Mouse (Mus musculus) gastrocnemius, postnatal 4 days (tissue): ENCODE measurements at regions not wholly inside any gene's neighbourhood (a gene's known extent, or its start where the extent isn't known, plus 50 kb on each side); places are given as distances from the start of the nearest gene placed in this dataset.

Experiments
- DNase-seq, 2 experiments: peaks; one replicate each; pipeline ENCODE4 v3.0.0; 2021 to 2022; ENCODE audit warnings: low spot score in 2 of 2, mixed read lengths in 2 of 2

DNA sequence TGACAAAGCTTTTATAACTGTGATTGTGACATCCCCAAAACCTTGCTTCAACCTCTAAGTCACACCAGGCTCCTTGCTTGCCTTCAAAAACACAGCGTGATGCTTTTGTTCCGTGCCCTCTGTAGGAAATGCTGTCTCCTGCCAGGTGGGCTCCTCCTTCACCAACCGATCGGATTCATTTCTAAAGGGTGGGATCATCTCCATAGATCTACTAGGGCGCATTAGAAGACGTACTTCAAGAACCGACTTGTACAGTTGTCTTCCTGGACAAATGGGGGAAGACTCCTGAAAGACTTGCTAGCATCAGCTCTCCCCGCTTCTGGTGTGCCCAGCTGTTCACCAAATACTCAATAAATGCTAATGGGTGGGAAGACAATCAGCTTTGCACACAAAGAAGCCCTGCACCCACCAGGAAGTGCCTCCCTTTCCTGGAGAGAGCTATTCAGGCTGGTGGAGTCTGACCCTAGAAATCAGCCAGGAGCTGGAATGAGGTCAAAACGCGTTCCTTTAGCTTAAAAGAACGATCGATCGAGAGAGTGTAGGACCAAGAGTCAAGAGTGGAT lies 53.0 kb downstream of the Hoxa1 start:
- no peak for DNase-seq

DNA sequence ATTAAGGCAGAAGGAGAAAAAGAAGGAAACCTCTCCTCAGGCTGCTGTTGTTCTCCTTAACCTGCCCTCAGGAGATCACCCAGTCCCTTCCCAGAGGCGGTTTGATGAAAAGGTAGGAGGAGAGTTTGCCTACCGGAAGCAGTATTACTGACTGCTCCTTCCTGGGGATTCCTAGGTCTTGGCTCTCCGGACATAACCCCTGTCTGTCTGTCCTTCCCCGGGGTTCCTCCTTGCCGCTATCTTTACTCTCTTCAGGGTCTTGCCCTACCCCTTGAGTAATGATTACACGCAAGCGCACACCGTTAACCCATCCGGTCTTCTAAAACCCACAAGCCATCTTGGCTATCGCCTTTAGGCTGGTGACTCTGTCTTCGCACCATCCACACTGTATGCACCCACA lies 54.0 kb downstream of the Hoxa1 start:
- DNase-seq = no peak

DNA sequence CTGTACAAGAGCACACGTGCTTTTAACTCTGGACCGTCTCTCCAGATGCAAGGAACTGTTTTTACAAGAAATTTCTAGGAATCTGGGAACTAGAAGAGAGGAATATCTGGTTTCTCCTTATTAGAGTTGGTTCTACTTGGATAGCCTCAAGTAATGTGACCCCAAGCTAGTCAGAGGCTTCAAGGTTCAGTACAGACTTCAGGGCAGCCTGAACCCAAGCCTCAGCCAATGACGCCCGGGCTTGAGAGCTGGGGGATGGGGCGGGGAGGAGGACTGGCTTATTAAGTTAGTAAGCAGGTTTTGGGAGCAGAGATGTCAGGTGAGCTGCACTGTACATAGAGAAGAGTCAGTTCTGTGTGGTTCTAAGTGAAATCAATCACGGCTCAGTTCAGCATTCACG lies 54.5 kb downstream of the Hoxa1 start:
- no peak for DNase-seq

DNA sequence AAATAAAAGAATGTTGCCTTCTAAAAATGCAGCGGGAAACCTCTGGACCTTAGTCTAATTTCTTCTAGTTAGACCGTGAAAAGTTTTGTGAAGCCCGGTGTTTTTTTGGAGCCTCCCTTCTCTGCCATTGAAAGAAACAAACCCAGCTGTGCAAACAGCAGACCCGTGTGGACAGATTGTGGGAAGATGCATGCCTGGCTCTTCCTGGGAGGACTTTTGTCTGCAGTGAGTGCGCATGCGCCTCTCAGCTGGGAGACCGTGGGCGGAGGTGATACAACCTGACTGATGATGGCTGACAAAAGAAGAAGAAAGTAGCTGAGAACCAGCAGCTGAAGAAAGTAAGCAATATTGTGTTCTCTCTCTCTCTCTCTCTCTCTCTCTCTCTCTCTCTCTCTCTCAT lies 55.4 kb downstream of the Hoxa1 start:
- DNase-seq = no peak

DNA sequence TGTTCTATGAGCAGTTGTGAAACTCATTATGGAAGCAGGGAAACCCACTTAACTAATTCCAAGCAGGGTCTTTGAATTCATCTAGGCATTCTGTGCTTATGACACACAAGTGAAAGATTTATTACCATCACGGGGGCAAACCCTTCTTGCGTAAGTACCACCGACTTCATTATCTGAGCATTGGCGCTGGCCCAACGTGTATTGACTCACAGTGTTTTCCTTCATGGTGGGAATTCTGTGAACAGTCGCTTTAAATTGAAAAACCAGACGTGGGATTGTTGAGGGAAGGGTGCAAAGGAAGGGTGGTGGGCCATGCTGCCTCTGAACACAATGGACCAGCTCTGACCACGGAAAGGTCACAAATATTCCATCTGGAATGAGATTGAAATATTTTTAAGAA lies 55.9 kb downstream of the Hoxa1 start:
- DNase-seq = no peak

DNA sequence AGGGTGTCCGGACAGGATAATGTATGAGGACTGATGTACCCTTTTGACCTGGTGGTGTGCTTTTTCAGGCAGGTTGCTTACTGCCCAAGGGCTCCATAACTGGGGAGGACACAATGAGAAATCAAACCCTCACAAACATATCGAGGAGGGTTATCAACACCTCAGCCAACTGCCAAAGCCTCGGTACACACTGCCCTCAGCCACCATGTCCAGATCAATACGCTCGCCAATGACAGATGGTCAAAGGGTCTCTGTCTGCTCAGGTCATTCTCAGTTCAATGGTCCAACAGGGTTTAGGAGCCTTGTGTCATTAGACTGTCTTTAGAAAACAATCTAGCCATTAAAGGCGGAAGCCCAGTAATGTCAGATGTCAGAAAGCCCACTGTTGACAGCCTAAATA lies 56.9 kb downstream of the Hoxa1 start:
- no peak for DNase-seq

DNA sequence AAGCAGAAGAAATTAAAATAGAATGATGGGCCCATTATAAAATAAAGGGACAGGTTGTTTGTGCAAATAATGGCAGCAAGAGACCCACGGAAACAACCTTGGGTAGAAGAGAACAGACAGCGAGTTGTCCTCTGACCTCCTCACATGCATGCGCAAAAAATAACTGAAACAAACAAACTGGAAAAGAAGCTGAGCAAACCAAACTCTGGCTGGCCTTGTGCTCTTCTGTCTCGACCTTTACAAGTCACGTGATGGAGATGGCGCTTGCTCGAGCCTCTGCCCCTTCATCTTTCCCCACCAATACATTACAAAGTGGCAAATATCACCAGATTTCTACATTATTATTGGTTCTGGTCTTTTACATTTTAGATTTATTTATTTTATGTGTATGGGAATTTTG lies 59.3 kb downstream of the Hoxa1 start:
- DNase-seq = no peak

DNA sequence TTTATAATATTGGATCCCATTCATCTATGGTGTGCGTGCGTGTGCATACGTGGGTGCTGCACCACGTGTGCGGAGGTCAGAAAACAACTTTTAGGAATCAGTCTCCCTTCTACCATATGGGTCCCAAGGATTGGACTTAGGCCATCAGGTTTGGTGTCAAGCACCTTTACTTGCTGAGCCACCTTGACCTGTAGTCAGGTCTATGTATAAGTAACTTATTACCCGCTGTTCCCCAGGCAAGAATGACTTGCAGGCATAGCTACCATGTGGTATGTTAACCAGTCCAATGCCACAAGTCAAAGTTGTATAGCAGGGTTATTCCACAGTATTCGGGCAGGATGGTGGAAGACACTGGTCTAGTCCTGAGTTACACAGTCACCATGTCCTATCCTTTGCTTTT lies 62.5 kb downstream of the Hoxa1 start:
- DNase-seq = no peak

DNA sequence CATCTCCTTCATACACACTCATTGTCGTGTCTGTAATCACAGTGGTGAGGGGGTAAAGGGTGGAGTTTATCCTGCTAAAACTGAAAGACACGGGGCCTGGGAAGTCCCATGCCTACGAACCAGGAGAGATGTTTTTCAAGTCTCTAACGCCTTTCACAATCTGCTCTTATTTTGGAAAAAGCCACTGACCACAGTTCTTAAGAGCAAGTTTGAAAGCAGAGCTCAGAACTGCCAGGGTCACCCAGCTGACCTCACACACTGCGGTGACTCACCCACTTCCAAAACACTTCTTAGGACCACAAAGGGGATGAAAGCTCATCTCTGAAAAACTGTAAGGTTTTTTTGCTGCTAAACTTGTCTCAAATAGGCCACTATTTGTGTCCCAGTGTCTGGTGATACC lies 66.7 kb downstream of the Hoxa1 start:
- no peak for DNase-seq

DNA sequence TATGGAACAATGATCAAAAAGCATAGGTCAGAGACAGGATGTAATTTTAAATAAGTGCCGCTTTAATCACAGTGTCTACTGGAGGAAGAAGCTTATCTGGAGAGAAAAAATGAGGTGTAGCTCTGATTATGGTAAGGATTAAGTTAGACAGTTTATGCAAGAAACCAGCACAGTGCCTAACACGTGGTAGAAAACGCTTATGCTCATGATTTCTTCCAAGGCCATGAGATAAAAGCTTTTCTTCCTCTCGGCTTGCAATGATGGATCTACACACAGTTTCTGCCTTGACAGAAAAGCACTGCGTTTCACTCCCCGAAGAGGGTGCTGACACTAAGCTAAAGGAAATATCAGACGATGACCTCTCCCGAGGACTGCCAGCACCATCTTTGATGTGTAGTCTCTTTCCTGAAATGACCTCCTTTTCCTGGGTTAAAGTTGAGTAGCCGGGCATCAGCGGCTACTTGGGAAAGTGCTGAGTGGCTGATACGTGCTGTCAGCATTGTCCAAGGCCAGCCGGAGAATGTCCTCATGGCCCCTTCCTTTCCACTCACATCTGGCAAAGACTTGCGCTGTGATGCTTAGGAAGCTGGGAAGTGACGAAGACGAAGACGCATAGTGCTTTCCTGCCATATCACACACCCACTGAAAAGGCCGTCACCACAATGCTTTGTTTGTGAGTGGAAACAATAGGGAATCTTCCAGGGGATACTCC lies 72.0 kb downstream of the Hoxa1 start:
- DNase-seq = no peak

DNA sequence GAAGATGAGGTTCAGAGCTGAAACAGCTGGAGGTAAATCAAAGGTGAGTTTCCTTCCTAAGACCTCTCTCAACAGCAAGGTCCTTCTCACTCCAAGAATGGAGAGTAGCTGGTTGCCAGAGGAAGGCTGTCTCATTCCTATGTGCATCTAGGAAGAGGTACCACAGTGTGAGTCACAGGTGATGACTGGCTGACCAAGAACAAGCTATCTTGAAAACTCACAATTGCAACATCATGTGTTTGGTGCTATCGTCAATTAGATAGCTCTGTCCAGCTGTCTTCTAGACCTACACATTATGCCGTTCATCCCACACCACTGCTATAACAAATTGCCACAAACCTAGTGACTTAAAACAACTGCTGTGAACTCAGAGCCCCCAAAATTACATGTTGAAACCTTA lies 72.3 kb upstream of the Skap2 start:
- DNase-seq = no peak

DNA sequence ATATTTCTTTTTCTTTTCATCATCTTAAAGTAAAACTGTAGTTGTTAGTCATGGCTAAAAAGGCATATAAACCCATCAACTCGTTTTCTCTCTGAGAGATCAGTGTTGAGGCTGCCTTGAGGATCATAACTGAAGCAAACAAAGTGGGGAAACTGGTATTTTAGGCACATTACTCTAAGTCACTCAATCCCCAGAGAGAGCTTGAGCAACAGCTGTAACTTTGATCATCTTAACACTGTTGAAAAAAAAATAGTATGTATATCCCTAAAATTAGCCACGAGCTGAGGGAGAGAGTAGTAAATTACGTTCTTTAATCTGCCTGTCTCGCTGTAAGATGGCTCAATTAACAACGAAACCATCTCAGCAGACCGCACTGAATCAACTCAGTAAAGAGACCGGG lies 67.2 kb upstream of the Skap2 start:
- DNase-seq = no peak

DNA sequence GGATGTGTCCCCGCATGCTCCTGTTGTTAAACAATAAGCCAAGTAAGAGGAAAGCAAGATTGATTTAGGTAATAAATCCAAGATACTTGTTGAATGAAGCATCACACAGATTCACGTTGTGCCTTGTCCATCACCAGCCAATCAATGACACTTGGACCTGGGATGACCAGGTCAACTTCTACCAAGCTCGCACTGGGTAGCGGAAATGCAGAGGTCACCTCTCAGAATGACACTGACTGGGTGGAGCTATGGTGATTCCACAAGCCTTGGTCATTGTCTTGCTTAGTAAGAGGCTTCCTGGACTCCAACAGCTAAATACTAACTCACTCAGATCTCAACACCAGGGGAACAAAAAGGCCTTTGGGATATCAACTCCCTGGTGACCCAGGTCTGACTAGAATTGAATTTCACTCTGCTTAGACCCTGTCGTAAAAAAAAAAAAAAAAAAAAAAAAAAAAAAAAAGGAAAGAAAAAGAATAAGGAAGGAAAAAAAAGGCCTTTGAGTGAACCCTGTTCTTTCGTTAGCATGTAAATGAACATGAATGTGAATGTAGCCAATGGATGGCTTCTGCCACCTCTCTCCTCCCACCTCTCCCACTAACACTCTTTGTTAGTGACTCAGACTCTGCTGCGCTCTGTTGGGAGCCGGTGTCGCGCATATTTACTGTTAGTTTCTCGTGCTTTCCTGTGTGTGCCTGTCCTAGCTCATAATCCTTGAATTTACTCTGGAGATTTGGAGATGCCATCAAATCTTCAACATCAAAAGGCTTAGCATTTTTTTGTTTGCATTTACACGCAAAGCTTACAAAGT lies 66.4 kb upstream of the Skap2 start:
- no peak for DNase-seq

DNA sequence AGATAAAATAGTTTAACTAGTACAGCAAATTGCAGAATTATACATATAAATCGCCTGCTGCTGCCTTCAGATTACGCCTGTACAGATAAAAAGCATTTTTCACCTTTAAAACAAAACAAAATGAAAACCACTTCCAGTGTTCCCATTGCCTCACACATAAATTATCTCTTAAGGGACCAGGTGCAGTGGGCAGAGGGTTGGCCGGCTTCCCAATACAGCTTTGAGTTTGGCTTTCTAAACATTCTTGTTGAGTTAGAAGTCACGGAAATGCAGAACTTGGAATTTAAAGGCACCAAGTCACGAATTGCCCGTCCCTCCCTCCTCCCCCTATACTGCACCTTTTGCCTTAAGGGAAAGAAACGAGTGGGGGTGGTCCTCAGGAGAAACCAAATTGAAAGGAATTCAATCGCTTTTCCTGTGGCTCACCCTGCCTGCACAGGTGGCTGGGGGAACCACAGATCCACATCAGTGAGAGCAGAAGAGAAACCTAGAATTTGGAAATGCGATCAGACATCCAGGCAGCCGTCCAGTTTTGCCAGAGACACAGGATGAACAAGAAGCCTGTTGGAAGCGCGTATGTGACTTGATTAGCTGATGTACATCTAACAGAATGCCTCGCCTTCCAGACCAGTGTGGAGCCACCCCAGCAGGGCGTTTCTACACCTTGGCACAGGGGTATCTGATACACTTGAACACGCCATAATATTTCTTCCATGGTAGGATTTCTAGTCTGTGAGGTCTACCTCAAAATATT lies 64.0 kb upstream of the Skap2 start:
- DNase-seq = no peak

DNA sequence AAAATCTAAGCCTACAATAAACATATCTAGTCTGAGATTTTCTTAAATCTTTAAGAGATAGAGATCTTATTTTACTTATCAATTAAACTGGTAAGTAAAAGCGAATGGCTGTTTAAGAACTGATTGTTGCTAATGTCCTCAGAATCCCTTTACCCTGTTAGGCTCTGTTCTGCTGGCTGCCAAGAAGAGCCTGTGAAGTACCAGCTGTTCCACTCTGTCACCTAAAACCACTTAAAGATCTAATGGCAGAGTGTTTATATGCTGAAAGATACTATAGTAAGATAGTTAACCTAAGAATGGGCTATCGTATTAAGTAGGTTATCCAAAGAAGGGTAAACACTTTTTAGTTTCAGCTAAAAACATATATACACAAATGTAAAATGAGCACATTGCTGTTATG lies 62.6 kb upstream of the Skap2 start:
- DNase-seq = no peak

DNA sequence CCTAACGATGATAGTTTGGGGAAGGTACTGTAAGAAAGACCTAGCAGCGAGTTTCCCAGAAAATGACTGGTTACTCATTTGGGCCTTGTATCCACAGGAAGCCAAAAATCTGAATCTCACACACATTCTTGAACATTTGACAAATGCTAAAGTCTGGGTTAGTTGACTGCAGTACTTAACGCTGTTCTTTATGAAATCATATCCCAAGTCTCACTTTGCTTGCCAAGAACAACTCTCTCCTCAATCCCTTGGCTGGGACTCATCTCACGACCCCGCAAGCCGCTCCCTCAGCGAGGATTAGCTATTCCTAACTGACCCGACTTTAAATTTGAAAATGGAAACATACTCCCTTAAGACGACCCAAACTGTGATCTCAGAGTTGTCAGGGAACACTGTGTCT lies 54.8 kb upstream of the Skap2 start:
- peak in 1 of 2 experiments; percentile 27 for DNase-seq

DNA sequence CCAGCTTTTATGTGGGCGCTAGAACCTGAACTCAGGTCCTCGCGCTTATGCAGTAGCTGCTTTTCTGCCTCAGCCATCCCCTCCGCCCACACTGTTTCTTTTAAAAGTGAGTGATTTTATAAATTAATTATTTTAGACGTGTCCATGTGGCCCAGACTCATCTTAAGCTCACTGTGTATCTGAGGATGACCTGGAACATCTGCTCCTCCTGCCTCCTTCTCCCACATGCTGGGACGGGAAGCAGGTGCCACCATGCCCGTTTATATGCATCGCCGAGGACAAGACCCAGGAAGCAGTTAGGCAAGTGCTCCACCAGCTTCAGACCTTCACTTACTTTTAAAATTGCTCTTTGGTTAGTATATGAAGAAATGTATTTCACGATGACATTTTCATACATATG lies 53.3 kb upstream of the Skap2 start:
- DNase-seq = no peak

DNA sequence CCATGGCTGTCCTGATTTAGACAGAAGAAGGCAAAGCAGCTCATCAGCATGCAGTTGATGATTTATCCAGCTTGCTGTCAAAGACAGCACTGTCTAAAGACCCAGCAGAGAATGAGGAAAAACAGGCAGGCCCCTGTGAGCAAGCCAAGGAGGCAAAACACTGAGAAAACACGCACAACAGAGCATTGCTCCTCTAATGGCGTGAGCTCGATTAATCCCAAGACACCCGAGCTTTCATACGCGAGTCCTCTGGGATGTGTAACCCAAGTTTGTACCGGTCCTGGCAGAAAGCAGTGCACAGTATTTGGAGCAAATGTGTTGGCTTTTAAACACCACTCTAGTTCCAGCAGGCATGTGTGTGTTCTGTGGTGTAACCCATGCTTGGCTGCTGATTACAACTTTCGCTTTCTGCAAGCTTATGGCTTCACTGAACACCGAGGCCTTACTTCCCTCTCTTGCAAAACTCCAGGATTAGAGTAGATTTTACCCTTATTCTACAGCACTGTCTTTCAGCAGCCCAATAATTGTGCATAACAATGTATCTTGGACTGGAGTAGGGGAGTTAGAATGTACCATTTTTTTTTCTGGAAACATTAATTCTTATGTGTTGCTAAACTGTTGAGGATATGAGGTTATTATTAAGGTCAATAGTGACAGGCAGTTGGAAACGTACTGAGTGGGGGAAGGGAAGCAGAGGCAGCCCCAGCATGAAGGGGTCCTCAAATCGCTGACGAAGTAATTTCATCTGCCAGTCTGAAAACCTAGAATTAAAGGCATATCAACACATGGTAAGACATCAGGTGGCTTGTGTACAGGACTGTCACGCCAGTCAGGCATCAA lies 52.0 kb upstream of the Skap2 start:
- DNase-seq = peak in 1 of 2 experiments; percentile 38
